In genomic region chr11:97424802-97425201, GRCm38 (mm10) we compare ENCODE assay signal across 18 mouse cellular contexts. TPM values are rescaled to one million over a fixed set of nuclear protein-coding genes. Genes with fewer than 3 reads are reported as not detected.
DNase-seq lines count a peak whose midpoint lies in the region; ATAC-seq and TF ChIP-seq lines count a peak whose summit lies in the region.
"Had no signal": no experiment of that assay in that cellular context is flagged by ENCODE, and none has a peak within 500 bp of the region (broad histone marks: within the 10 kb centered on the region; RNA-seq: fewer than 3 reads in every experiment).

No protein-coding gene starts in this region.

- no peak for ATAC-seq in heart, embryonic 16.5 days (replicated peaks; ENCODE audit: extremely low read depth, insufficient read depth, low FRiP score)
- ATAC-seq in liver, embryonic 13.5 days (ENCODE audit: low read depth) = no peak
- no peak for ATAC-seq in kidney, embryonic 14.5 days (ENCODE audit: low FRiP score, low TSS enrichment)
- ATAC-seq: inflammation-experienced regulatory T-cells, adult 6 months; lung, postnatal 0 days; midbrain, embryonic 15.5 days had no signal

- no peak overlapping the region for H3K4me2 ChIP-seq in heart, embryonic 16.5 days (ENCODE audit: low read depth, low read length)
- peak overlapping the region; percentile 72 for H3K4me2 ChIP-seq in liver, embryonic 13.5 days
- no peak overlapping the region for H3K4me2 ChIP-seq in kidney, embryonic 14.5 days (replicated peaks; ENCODE audit: low read depth, low read length)
- H3K4me2 ChIP-seq: embryonic facial prominence, embryonic 12.5 days; hindbrain, embryonic 12.5 days; limb, embryonic 12.5 days; midbrain, embryonic 15.5 days had no signal

- DNase-seq in gastrocnemius, adult 2 months = no peak
- DNase-seq in gastrocnemius, postnatal 36 days = no peak
- DNase-seq in heart, postnatal 4 days = no peak
- no peak for DNase-seq in liver, embryonic 13.5 days
- no peak for DNase-seq in kidney, adult 11 months
- DNase-seq: adrenal gland, postnatal 25 days; cerebellum, adult 2 months; gastrocnemius, postnatal 14 days had no signal

- no peaks in the 10 kb centered on the region for H3K27me3 ChIP-seq in heart, embryonic 16.5 days (ENCODE audit: control insufficient read depth, insufficient read depth, low read length)
- H3K27me3 ChIP-seq in liver, embryonic 13.5 days = no peaks in the 10 kb centered on the region
- H3K27me3 ChIP-seq in kidney, embryonic 14.5 days (ENCODE audit: control insufficient read depth, insufficient read depth, low read length) = no peaks in the 10 kb centered on the region
- H3K27me3 ChIP-seq: embryonic facial prominence, embryonic 12.5 days; limb, embryonic 12.5 days; midbrain, embryonic 15.5 days had no signal

- no peak overlapping the region for H3K9ac ChIP-seq in heart, embryonic 16.5 days (ENCODE audit: low read length)
- H3K9ac ChIP-seq in liver, embryonic 13.5 days = peak overlapping the region; percentile 66
- no peak overlapping the region for H3K9ac ChIP-seq in kidney, embryonic 14.5 days (ENCODE audit: low read depth, low read length)
- H3K9ac ChIP-seq: embryonic facial prominence, embryonic 12.5 days; hindbrain, embryonic 12.5 days; midbrain, embryonic 15.5 days had no signal

- H3K9me3 ChIP-seq in heart, embryonic 16.5 days (replicated peaks; ENCODE audit: control insufficient read depth, low read length) = no peaks in the 10 kb centered on the region
- H3K9me3 ChIP-seq in liver, embryonic 13.5 days (replicated peaks) = no peaks in the 10 kb centered on the region
- no peaks in the 10 kb centered on the region for H3K9me3 ChIP-seq in kidney, embryonic 14.5 days (ENCODE audit: control insufficient read depth, low read length)
- H3K9me3 ChIP-seq: embryonic facial prominence, embryonic 12.5 days; hindbrain, embryonic 12.5 days; limb, embryonic 12.5 days; midbrain, embryonic 15.5 days had no signal

- TF ChIP-seq CTCF in gastrocnemius, adult 2 months (IDR thresholded peaks at IDR 0.05) = no peak

- peaks cover 46% of the 10 kb centered on the region for H3K4me1 ChIP-seq in heart, embryonic 16.5 days (ENCODE audit: control insufficient read depth, insufficient read depth, low read length)
- peaks cover 13% of the 10 kb centered on the region for H3K4me1 ChIP-seq in brown adipose tissue, adult 24 weeks (ENCODE audit: control insufficient read depth, insufficient read depth, insufficient read length, low read length)
- H3K4me1 ChIP-seq in liver, embryonic 13.5 days (replicated peaks) = peaks cover 80% of the 10 kb centered on the region
- H3K4me1 ChIP-seq in kidney, embryonic 14.5 days (ENCODE audit: control insufficient read depth, insufficient read depth, low read length) = peaks cover 19% of the 10 kb centered on the region

- 0 out of 2 replicates have a peak overlapping the region, but pooled peaks have one; percentile 8 for H3K27ac ChIP-seq in gastrocnemius, adult 2 months
- peak overlapping the region; percentile 58 for H3K27ac ChIP-seq in heart, embryonic 16.5 days (ENCODE audit: low read length)
- H3K27ac ChIP-seq in brown adipose tissue, adult 24 weeks (replicated peaks; ENCODE audit: low read depth, low read length) = 0 out of 2 replicates have a peak overlapping the region, but pooled peaks have one; percentile 9
- H3K27ac ChIP-seq in liver, embryonic 13.5 days = peak overlapping the region; percentile 90
- no peak overlapping the region for H3K27ac ChIP-seq in kidney, embryonic 14.5 days (ENCODE audit: low read depth, low read length)
- H3K27ac ChIP-seq: embryonic facial prominence, embryonic 12.5 days; hindbrain, embryonic 12.5 days; kidney, postnatal 0 days; limb, embryonic 12.5 days; midbrain, embryonic 15.5 days had no signal

- intact Hi-C loops in gastrocnemius, adult 2 months (cut with DNase I) = no loop called here
- intact Hi-C loops in gastrocnemius, postnatal 36 days (cut with DNase I) = no loop called here

- no peak overlapping the region for H3K4me3 ChIP-seq in gastrocnemius, adult 2 months
- H3K4me3 ChIP-seq in heart, embryonic 16.5 days (ENCODE audit: low read length) = no peak overlapping the region
- H3K4me3 ChIP-seq in brown adipose tissue, adult 24 weeks (ENCODE audit: insufficient read depth, low read depth, low read length) = no peak overlapping the region
- H3K4me3 ChIP-seq in liver, embryonic 13.5 days (replicated peaks) = no peak overlapping the region
- no peak overlapping the region for H3K4me3 ChIP-seq in kidney, embryonic 14.5 days (ENCODE audit: low read length)
- H3K4me3 ChIP-seq: embryonic facial prominence, embryonic 12.5 days; hindbrain, embryonic 12.5 days; limb, embryonic 12.5 days; midbrain, embryonic 15.5 days had no signal

- no peaks in the 10 kb centered on the region; the same call in 1 of the 2 replicates for H3K36me3 ChIP-seq in heart, embryonic 16.5 days (ENCODE audit: control insufficient read depth, insufficient read depth)
- H3K36me3 ChIP-seq in liver, embryonic 13.5 days = no peaks in the 10 kb centered on the region
- H3K36me3 ChIP-seq in kidney, embryonic 14.5 days (ENCODE audit: control insufficient read depth, insufficient read depth, low read length) = no peaks in the 10 kb centered on the region
- H3K36me3 ChIP-seq: embryonic facial prominence, embryonic 12.5 days; hindbrain, embryonic 12.5 days; limb, embryonic 12.5 days; midbrain, embryonic 15.5 days had no signal

- WGBS in heart, embryonic 16.5 days = 37% methylated on average over 3 of the region's 3 CpGs
- 58% methylated on average over 3 of the region's 3 CpGs for WGBS in liver, embryonic 13.5 days (ENCODE audit: insufficient replicate concordance)
- WGBS in kidney, embryonic 14.5 days = 66% methylated on average over 3 of the region's 3 CpGs

RNA-seq across cellular contexts. Expression of gene Arhgap23, which starts 9.5 kb away (rescaled TPM):
- 1 to 10 TPM; 5.9 to 7.5 TPM for total RNA-seq in gastrocnemius, adult 2 months (2021)
- 1 to 10 TPM; 5.4 to 6.6 TPM for total RNA-seq in gastrocnemius, postnatal 36 days (2021)
- 5.5 and 6.1 TPM in 2 replicates for polyA plus RNA-seq in heart, embryonic 16.5 days (2015; fragmentation: Nextera tagmentation; extraction: Ambion mirVana)
- total RNA-seq in heart, postnatal 4 days (2021) = 10 to 100 TPM; 51.0 to 52.3 TPM
- 5.5 and 6.7 TPM in 2 replicates for polyA plus RNA-seq in brown adipose tissue, adult 24 weeks (2012; ENCODE audit: insufficient read depth, insufficient read length, missing spikeins)
- 6.2 and 6.8 TPM in 2 replicates for polyA plus RNA-seq in liver, embryonic 13.5 days (2015; fragmentation: Nextera tagmentation; extraction: Ambion mirVana)
- 5.2 and 7.4 TPM in 2 replicates for polyA plus RNA-seq in kidney, embryonic 14.5 days (2014; fragmentation: Nextera tagmentation; extraction: Ambion mirVana)
- polyA plus RNA-seq: inflammation-experienced regulatory T-cells, adult 6 months had no signal
